Comparison of ENCODE assay signal across 16 mouse cellular contexts in genomic region chr6:88037471-88038045, GRCm38 (mm10). TPM values are rescaled to one million over a fixed set of nuclear protein-coding genes. Genes with fewer than 3 reads are reported as not detected.
A peak's percentile ranks its signal among the peaks of the same experiment; 100 is the strongest.
DNase-seq lines count a peak whose midpoint lies in the region; ATAC-seq and TF ChIP-seq lines count a peak whose summit lies in the region.
"Had no signal": no experiment of that assay in that cellular context is flagged by ENCODE, and none has a peak within 500 bp of the region (broad histone marks: within the 10 kb centered on the region; RNA-seq: fewer than 3 reads in every experiment).

No protein-coding gene starts in this region.

- no peak for TF ChIP-seq CTCF in left cerebral cortex, adult 2 months (IDR thresholded peaks at IDR 0.05)

- intact Hi-C loops in left cerebral cortex, adult 2 months (cut with DNase I): no loop called here
- intact Hi-C loops in left cerebral cortex, postnatal 36 days (cut with DNase I): no loop called here

- H3K27ac ChIP-seq in left cerebral cortex, adult 2 months: peak overlapping the region; percentile 53; the same call in 1 of the 2 replicates
- H3K27ac ChIP-seq: hindbrain, embryonic 12.5 days; limb, embryonic 13.5 days; lung, embryonic 15.5 days; macrophage had no signal

- H3K4me3 ChIP-seq in left cerebral cortex, adult 2 months: no peak overlapping the region
- H3K4me3 ChIP-seq: hindbrain, embryonic 12.5 days; limb, embryonic 13.5 days; lung, embryonic 15.5 days had no signal

- no peak for ATAC-seq in cerebellum, adult (ENCODE audit: insufficient number of reproducible peaks, low FRiP score, low TSS enrichment)
- ATAC-seq: inflammation-experienced regulatory T-cells, adult 6 months had no signal

- DNase-seq in kidney, adult 18-20 months: peak; percentile 35
- DNase-seq in kidney, postnatal 4 days: no peak
- DNase-seq in left cerebral cortex, adult 2 months (ENCODE audit: extremely low spot score in 1 of 2, low spot score in 2 of 2): no peak
- DNase-seq in left cerebral cortex, postnatal 36 days (ENCODE audit: low spot score in 2 of 2): no peak
- peak; percentile 23 to 24 for DNase-seq in right cerebral cortex, adult 2 months (ENCODE audit: low spot score in 2 of 2)
- no peak for DNase-seq in right cerebral cortex, postnatal 10 days (ENCODE audit: low spot score in 2 of 2)
- DNase-seq: cerebellum, adult 9-10 months; gastrocnemius, postnatal 36 days; heart, postnatal 10 days; right cerebral cortex, postnatal 14 days had no signal

RNA-seq across cellular contexts. Expression of gene Rab7, which starts 7.5 kb away (rescaled TPM):
- 100 to 1,000 TPM; 314 to 317 TPM for total RNA-seq in left cerebral cortex, adult 2 months (2021)
- 100 to 1,000 TPM; 323 to 336 TPM for total RNA-seq in left cerebral cortex, postnatal 36 days (2021)

RNA-seq across cellular contexts. Expression of gene Rpn1, which starts 46.7 kb away (rescaled TPM):
- 100 to 1,000 TPM; 172 to 184 TPM for total RNA-seq in left cerebral cortex, adult 2 months (2021)
- total RNA-seq in left cerebral cortex, postnatal 36 days (2021): 100 to 1,000 TPM; 165 to 167 TPM

RNA-seq across cellular contexts. Expression of gene H1fx, which starts 56.1 kb away (rescaled TPM):
- 10 to 100 TPM; 56.4 to 66.3 TPM for total RNA-seq in left cerebral cortex, adult 2 months (2021)
- total RNA-seq in left cerebral cortex, postnatal 36 days (2021): 10 to 100 TPM; 60.4 to 73.0 TPM

Comparison
In these comparisons a context has a peak if more than half of its experiments do, and no peak if none do; other contexts are left out.
1. DNase-seq: peak in kidney, adult 18-20 months (single experiment) and right cerebral cortex, adult 2 months (2 of 2); none in kidney, postnatal 4 days (0 of 2), left cerebral cortex, adult 2 months (0 of 2), left cerebral cortex, postnatal 36 days (0 of 2) and right cerebral cortex, postnatal 10 days (0 of 2).